Mouse (Mus musculus): Measurements from ENCODE around the gene Smarcal1. TPM values are rescaled to one million over a fixed set of nuclear protein-coding genes. Genes with fewer than 3 reads are reported as not detected.

The Smarcal1 gene
- total and polyA plus RNA-seq, 3 experiments = 24.4 to 27.7 TPM; not detected in 1

DNA sequence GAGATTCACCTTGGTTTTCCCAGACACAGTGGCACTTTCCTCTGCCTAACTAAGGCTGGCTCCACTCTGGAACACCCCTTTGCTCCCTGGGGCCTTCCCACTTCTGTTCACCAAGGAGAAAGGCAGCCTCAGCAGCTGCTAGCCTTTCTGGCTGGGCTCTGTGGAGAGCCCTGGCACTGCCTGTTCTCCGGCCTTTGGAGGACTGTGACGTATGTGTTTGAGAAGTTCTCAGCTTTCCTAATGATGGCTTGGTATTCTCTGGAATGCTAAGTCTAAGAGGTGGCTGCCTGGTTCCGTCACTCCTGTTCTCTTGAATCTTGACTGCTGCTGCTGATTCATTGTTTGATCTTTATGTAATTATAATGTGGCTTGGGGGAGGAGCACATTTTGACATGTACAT lies 90.0 kb downstream of the Smarcal1 start (continued):
- TF ChIP-seq HCFC1 (IDR thresholded peaks at IDR 0.05; ENCODE audit: low read depth, low read length) (no peak), ZMIZ1 (IDR thresholded peaks at IDR 0.05; ENCODE audit: low read depth, low read length) (no peak)

Other genes starting within 250 kb of the Smarcal1 start
- not detected in 2 replicates for gene March4, start 46.3 kb upstream of the Smarcal1 start, total RNA-seq (2012; rRNA removed)
- gene March4, start 46.3 kb upstream of the Smarcal1 start, polyA plus RNA-seq (2012; ENCODE audit: insufficient read depth in 1 of 2, insufficient read length in 2 of 2, low read depth in 1 of 2, low replicate concordance in 2 of 2, missing spikeins in 1 of 2) = not detected
- not detected in 2 replicates for gene Ankar, start 117.3 kb downstream of the Smarcal1 start, total RNA-seq (2012; rRNA removed)
- gene Ankar, start 117.3 kb downstream of the Smarcal1 start, polyA plus RNA-seq (2012; ENCODE audit: insufficient read depth in 1 of 2, insufficient read length in 2 of 2, low read depth in 1 of 2, low replicate concordance in 2 of 2, missing spikeins in 1 of 2) = not detected
- 2,301 and 2,623 TPM in 2 replicates for gene Rpl37a, start 128.0 kb downstream of the Smarcal1 start, total RNA-seq (2012; rRNA removed)
- gene Rpl37a, start 128.0 kb downstream of the Smarcal1 start, polyA plus RNA-seq (2012; ENCODE audit: insufficient read depth in 1 of 2, insufficient read length in 2 of 2, low read depth in 1 of 2, low replicate concordance in 2 of 2, missing spikeins in 1 of 2) = 1,000 to 10,000 TPM; 1,104 to 4,601 TPM
- gene Igfbp2, start 241.3 kb downstream of the Smarcal1 start, total RNA-seq (2012; rRNA removed) = not detected in 2 replicates
- gene Igfbp2, start 241.3 kb downstream of the Smarcal1 start, polyA plus RNA-seq (2012; ENCODE audit: insufficient read depth in 1 of 2, insufficient read length in 2 of 2, low read depth in 1 of 2, low replicate concordance in 2 of 2, missing spikeins in 1 of 2) = not detected